Mouse (Mus musculus): Measurements from ENCODE around the gene Thrsp.

- TF ChIP-seq CTCF (IDR thresholded peaks at IDR 0.05) (peak; percentile 96), EP300 (IDR thresholded peaks at IDR 0.05) (no peak)
Measured at GRCm38 (mm10) chr7:97424621-97425245, 7.2 kb upstream of the Thrsp start.
